Mouse (Mus musculus): ENCODE results near the gene Tmem184a. TPM values are rescaled to one million over a fixed set of nuclear protein-coding genes. Genes with fewer than 3 reads are reported as not detected.

Tmem184a gene
- total and polyA plus RNA-seq, 2 experiments from 2014 or later, result 0.16 TPM; not detected in 1

GRCm38 (mm10) chr5:139794938-139795337 lies 24.8 kb downstream of the Tmem184a start:
- ATAC-seq (ENCODE audit: low FRiP score), result no peak
- 72% methylated on average over 10 of the region's 10 CpGs for WGBS
- Histone ChIP-seq H3K4me1 (ENCODE audit: insufficient read depth, low read length) (peaks cover 15% of the 10 kb centered on the region; the same call in 1 of the 2 replicates), H3K9ac (replicated peaks; ENCODE audit: low read length, poor library complexity, severe bottlenecking) (no peak overlapping the region), H3K27me3 (ENCODE audit: insufficient read depth, low read length) (no peaks in the 10 kb centered on the region), H3K4me2 (ENCODE audit: low read depth, low read length, poor library complexity, severe bottlenecking) (no peak overlapping the region), H3K36me3 (ENCODE audit: insufficient read depth, low read length) (peaks cover under 1% of the 10 kb centered on the region; the same call in 1 of the 2 replicates), H3K9me3 (ENCODE audit: low read length) (no peaks in the 10 kb centered on the region), H3K27ac (ENCODE audit: low read depth, low read length) (no peak overlapping the region), H3K4me3 (ENCODE audit: low read depth, low read length) (no peak overlapping the region)
- DNase-seq (ENCODE audit: low spot score), result no peak
- no peak for TF ChIP-seq CTCF (IDR thresholded peaks at IDR 0.05)

GRCm38 (mm10) chr5:139794137-139794536 lies 25.6 kb downstream of the Tmem184a start:
- Histone ChIP-seq H3K27me3 (ENCODE audit: insufficient read depth, low read length) (no peaks in the 10 kb centered on the region), H3K4me1 (ENCODE audit: insufficient read depth, low read length) (peaks cover 15% of the 10 kb centered on the region; the same call in 1 of the 2 replicates)

GRCm38 (mm10) chr5:139793338-139794089 lies 26.2 kb downstream of the Tmem184a start:
- no peak overlapping the region for H3K27ac ChIP-seq (ENCODE audit: low read depth, low read length)
- DNase-seq (ENCODE audit: low spot score), result no peak
- H3K36me3 ChIP-seq (ENCODE audit: insufficient read depth, low read length), result no peaks in the 10 kb centered on the region
- no peak for TF ChIP-seq CTCF (IDR thresholded peaks at IDR 0.05)
- H3K4me1 ChIP-seq (ENCODE audit: insufficient read depth, low read length), result peaks cover 14% of the 10 kb centered on the region; the same call in 1 of the 2 replicates
- no peaks in the 10 kb centered on the region for H3K9me3 ChIP-seq (ENCODE audit: low read length)
- H3K4me2 ChIP-seq (ENCODE audit: low read depth, low read length, poor library complexity, severe bottlenecking), result 0 out of 2 replicates have a peak overlapping the region, but pooled peaks have one; percentile 4
- 71% methylated on average over 11 of the region's 11 CpGs for WGBS
- H3K9ac ChIP-seq (replicated peaks; ENCODE audit: low read length, poor library complexity, severe bottlenecking), result no peak overlapping the region
- H3K27me3 ChIP-seq (ENCODE audit: insufficient read depth, low read length), result no peaks in the 10 kb centered on the region
- ATAC-seq (ENCODE audit: low FRiP score), result no peak
- H3K4me3 ChIP-seq (ENCODE audit: low read depth, low read length), result no peak overlapping the region

More at GRCm38 (mm10) chr5:139794137-139794536, 25.6 kb downstream of the Tmem184a start:
- Histone ChIP-seq H3K4me3 (ENCODE audit: low read depth, low read length) (no peak overlapping the region), H3K36me3 (ENCODE audit: insufficient read depth, low read length) (no peaks in the 10 kb centered on the region), H3K27ac (ENCODE audit: low read depth, low read length) (no peak overlapping the region), H3K9me3 (ENCODE audit: low read length) (no peaks in the 10 kb centered on the region), H3K4me2 (ENCODE audit: low read depth, low read length, poor library complexity, severe bottlenecking) (no peak overlapping the region), H3K9ac (replicated peaks; ENCODE audit: low read length, poor library complexity, severe bottlenecking) (no peak overlapping the region)
- 93% methylated on average over 5 of the region's 5 CpGs for WGBS
- TF ChIP-seq CTCF (IDR thresholded peaks at IDR 0.05), result no peak
- DNase-seq (ENCODE audit: low spot score) (no peak), ATAC-seq (ENCODE audit: low FRiP score) (no peak)

GRCm38 (mm10) chr5:139792966-139793337 lies 26.8 kb downstream of the Tmem184a start:
- whole genome bisulfite sequencing, result 57% methylated on average over 3 of the region's 3 CpGs
- Histone ChIP-seq H3K4me3 (ENCODE audit: low read depth, low read length) (no peak overlapping the region), H3K4me1 (ENCODE audit: insufficient read depth, low read length) (peaks cover 8% of the 10 kb centered on the region; the same call in 1 of the 2 replicates), H3K27me3 (ENCODE audit: insufficient read depth, low read length) (no peaks in the 10 kb centered on the region), H3K36me3 (ENCODE audit: insufficient read depth, low read length) (no peaks in the 10 kb centered on the region), H3K9ac (replicated peaks; ENCODE audit: low read length, poor library complexity, severe bottlenecking) (no peak overlapping the region), H3K27ac (ENCODE audit: low read depth, low read length) (no peak overlapping the region), H3K9me3 (ENCODE audit: low read length) (no peaks in the 10 kb centered on the region), H3K4me2 (ENCODE audit: low read depth, low read length, poor library complexity, severe bottlenecking) (peak overlapping the region; percentile 99; the same call in 1 of the 2 replicates)
- no peak for TF ChIP-seq CTCF (IDR thresholded peaks at IDR 0.05)
- DNase-seq (ENCODE audit: low spot score), result no peak
- no peak for ATAC-seq (ENCODE audit: low FRiP score)

DNA sequence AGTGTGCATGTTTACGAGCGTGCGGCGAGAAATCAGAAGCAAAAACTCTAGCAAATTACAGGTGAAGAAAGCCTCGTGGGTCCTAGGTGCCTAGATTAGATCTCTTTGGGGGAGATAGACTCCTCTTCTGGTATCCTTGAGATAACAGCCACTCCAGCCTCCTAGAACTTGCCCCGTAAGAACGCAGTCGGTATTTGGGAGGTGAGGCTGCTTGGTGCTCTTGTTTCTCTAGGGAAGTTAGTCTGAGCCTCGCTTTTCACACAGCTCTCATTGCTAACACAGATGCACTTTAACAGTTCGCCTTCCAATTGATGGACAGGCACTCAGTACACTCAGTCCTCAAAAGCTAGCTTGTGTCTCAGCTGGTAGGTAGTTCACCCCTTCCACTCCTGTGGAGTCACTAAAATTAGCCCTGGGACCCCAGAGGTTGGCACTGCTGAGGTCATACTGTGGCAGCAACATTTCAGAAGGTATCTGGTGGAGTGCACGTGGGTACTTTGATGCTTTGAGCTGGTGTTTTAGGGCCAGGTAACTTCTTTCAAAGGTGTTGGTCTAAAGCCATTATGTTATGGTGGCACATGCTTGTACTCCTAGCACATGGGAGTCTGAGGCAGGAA lies 27.4 kb downstream of the Tmem184a start:
- ATAC-seq (ENCODE audit: low FRiP score), result no peak
- Histone ChIP-seq H3K27ac (ENCODE audit: low read depth, low read length) (no peak overlapping the region), H3K9me3 (ENCODE audit: low read length) (no peaks in the 10 kb centered on the region), H3K27me3 (ENCODE audit: insufficient read depth, low read length) (no peaks in the 10 kb centered on the region), H3K4me2 (ENCODE audit: low read depth, low read length, poor library complexity, severe bottlenecking) (peak overlapping the region; percentile 99), H3K4me1 (ENCODE audit: insufficient read depth, low read length) (peaks cover 3% of the 10 kb centered on the region; the same call in 1 of the 2 replicates), H3K4me3 (ENCODE audit: low read depth, low read length) (peak overlapping the region; percentile 70), H3K9ac (replicated peaks; ENCODE audit: low read length, poor library complexity, severe bottlenecking) (peak overlapping the region; percentile 65; the same call in 1 of the 2 replicates), H3K36me3 (ENCODE audit: insufficient read depth, low read length) (no peaks in the 10 kb centered on the region)
- DNase-seq (ENCODE audit: low spot score), result no peak
- 20% methylated on average over 11 of the region's 11 CpGs for WGBS
- TF ChIP-seq CTCF (IDR thresholded peaks at IDR 0.05), result no peak
